Mouse (Mus musculus) testis, adult 2 months (tissue): ENCODE data around the gene Stk16.

Experiments used
- CTCF ChIP-seq: fragments of 200-500 bp; IDR thresholded peaks from 2 replicates; pipeline ENCODE4 v1.5.1; 2012; ENCODE audit warnings: low read depth, mild to moderate bottlenecking, inconsistent platforms, low read length, moderate library complexity; ENCODE audit not compliant: control insufficient read depth, insufficient read depth, insufficient replicate concordance
- POLR2A ChIP-seq: fragments of 200-500 bp; IDR thresholded peaks from 2 replicates; pipeline ENCODE4 v1.6.1; 2012; ENCODE audit warnings: low read depth, mild to moderate bottlenecking, inconsistent platforms, low read length, moderate library complexity; ENCODE audit not compliant: control insufficient read depth

- TF ChIP-seq CTCF (no peak), POLR2A (no peak)
Measured at GRCm38 (mm10) chr1:75252308-75252707, 41.7 kb downstream of the Stk16 start.
